Mouse (Mus musculus) kidney, postnatal 0 days (tissue): ENCODE measurements around the gene Neu2. TPM values are rescaled to one million over a fixed set of nuclear protein-coding genes. Genes with fewer than 3 reads are reported as not detected.

Experiments
- ATAC-seq: fragments of 200-750 bp; cut with Nextera tagmentation; replicated peaks from 2 replicates; pipeline ENCODE4 v1.8.0; 2017; ENCODE audit warnings: low read depth, moderate number of reproducible peaks, moderate TSS enrichment, moderate library complexity; ENCODE audit not compliant: low FRiP score
- DNase-seq: peaks from one replicate; pipeline ENCODE4 v3.0.0-alpha.2; 2016; ENCODE audit warnings: low spot score
- H3K27ac ChIP-seq: fragments of 300-500 bp; sonication (generic); 2 replicates; pipeline ENCODE4 v1.5.1; 2014; ENCODE audit warnings: mild to moderate bottlenecking
- H3K27me3 ChIP-seq: fragments of 300-500 bp; sonication (generic); 2 replicates; pipeline ENCODE4 v1.6.1; 2014; ENCODE audit warnings: low read length, mixed read lengths; ENCODE audit not compliant: insufficient read depth
- H3K36me3 ChIP-seq: fragments of 300-500 bp; sonication (generic); 2 replicates; pipeline ENCODE4 v1.6.1; 2014; ENCODE audit warnings: low read length, mixed read lengths; ENCODE audit not compliant: insufficient read depth
- H3K4me1 ChIP-seq: fragments of 300-500 bp; sonication (generic); replicated peaks from 2 replicates; pipeline ENCODE4 v1.6.1; 2014; ENCODE audit warnings: antibody characterized with exemption, low read length, mixed read lengths; ENCODE audit not compliant: insufficient read depth
- H3K4me2 ChIP-seq: fragments of 300-500 bp; sonication (generic); 2 replicates; pipeline ENCODE4 v1.6.1; 2014; ENCODE audit warnings: mild to moderate bottlenecking, low read length, moderate library complexity, mixed read lengths
- H3K4me3 ChIP-seq: fragments of 300-500 bp; sonication (generic); replicated peaks from 2 replicates; pipeline ENCODE4 v1.5.1; 2014; ENCODE audit warnings: low read depth, low read length
- H3K9ac ChIP-seq: fragments of 300-500 bp; sonication (generic); 2 replicates; pipeline ENCODE4 v1.6.1; 2014; ENCODE audit warnings: low read depth, low read length
- H3K9me3 ChIP-seq: fragments of 300-500 bp; sonication (generic); replicated peaks from 2 replicates; pipeline ENCODE4 v1.6.1; 2016; ENCODE audit warnings: low read length, inconsistent platforms, mixed read lengths
- CTCF ChIP-seq: IDR thresholded peaks from 2 replicates; pipeline ENCODE4 v1.5.1; 2016; ENCODE audit warnings: antibody characterized with exemption, low read depth, mild to moderate bottlenecking, moderate library complexity
- WGBS: fragments of 180-500 bp; shearing (Covaris S2); extraction: QIAGEN DNeasy Blood & Tissue Kit; methylation state at CpG from one replicate; pipeline ENCODE4 v1.1.7; 2014; 5-methylcytosine and 5-hydroxymethylcytosine counted together
- polyA plus RNA-seq: library from polyadenylated mRNA; unstranded; fragments of >200 nt; fragmentation: Nextera tagmentation; extraction: Ambion mirVana; gene quantifications from 2 replicates; pipeline ENCODE4 v1.2.1, GENCODE M21; 2015

The Neu2 gene
- polyA plus RNA-seq, 1 experiment from 2014 or later, result 3.0 TPM

DNA sequence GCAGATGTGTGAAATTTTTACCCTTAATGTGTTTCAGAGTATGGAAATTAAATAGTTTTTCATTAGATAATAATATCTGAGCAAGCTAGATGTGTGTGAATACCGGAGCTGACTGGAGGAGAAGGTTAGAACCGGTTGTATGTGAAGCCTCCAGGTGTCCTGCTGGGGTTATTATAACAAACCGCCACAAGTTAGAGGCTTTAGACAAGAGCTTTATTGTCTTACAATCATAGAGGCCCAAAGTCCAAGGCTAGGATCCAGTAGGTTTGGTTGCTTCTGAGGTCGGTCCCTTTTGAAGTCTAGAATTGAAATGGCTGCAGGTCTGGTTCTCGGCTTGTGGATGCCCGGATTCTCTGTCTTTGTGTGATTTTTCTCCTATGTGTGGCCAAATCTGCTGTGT lies 69.3 kb downstream of the Neu2 start:
- Histone ChIP-seq H3K4me2 (no peak overlapping the region), H3K27ac (no peak overlapping the region), H3K27me3 (no peaks in the 10 kb centered on the region), H3K36me3 (no peaks in the 10 kb centered on the region), H3K9ac (no peak overlapping the region), H3K4me3 (no peak overlapping the region), H3K9me3 (no peaks in the 10 kb centered on the region), H3K4me1 (0 out of 2 replicates have a peak, but pooled peaks cover 3% of the 10 kb centered on the region)
- DNase-seq (no peak), ATAC-seq (no peak)
- whole genome bisulfite sequencing, result 93% methylated on average over 6 of the region's 6 CpGs
- no peak for TF ChIP-seq CTCF

DNA sequence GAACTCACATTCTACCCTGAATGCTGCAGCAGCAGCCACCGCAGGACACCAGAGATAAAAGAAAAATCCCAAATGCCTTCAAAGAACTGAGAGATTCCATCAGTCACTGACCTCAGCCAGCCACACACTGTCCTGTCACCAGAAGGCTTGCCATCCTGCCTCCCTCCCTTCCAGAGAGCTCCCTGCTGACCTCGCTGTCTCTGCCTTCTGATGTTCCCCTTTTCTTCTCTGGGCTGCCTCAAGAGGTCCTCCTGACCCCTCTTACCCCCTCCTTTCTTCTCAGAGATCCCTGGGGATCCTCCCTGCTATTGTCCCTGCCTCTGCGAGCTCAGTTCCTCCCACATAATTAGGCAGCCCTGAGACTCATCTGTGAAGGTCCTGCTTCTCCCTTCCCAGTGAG lies 71.1 kb downstream of the Neu2 start:
- H3K4me1 ChIP-seq, result no peaks in the 10 kb centered on the region
- ATAC-seq (no peak), DNase-seq (no peak)
- H3K27me3 ChIP-seq, result no peaks in the 10 kb centered on the region
- TF ChIP-seq CTCF, result no peak
- no peak overlapping the region for H3K4me2 ChIP-seq
- no peaks in the 10 kb centered on the region for H3K36me3 ChIP-seq
- 18% methylated on average over 3 of the region's 3 CpGs for WGBS
- H3K27ac ChIP-seq, result no peak overlapping the region
- no peak overlapping the region for H3K9ac ChIP-seq
- no peaks in the 10 kb centered on the region for H3K9me3 ChIP-seq
- H3K4me3 ChIP-seq, result no peak overlapping the region

DNA sequence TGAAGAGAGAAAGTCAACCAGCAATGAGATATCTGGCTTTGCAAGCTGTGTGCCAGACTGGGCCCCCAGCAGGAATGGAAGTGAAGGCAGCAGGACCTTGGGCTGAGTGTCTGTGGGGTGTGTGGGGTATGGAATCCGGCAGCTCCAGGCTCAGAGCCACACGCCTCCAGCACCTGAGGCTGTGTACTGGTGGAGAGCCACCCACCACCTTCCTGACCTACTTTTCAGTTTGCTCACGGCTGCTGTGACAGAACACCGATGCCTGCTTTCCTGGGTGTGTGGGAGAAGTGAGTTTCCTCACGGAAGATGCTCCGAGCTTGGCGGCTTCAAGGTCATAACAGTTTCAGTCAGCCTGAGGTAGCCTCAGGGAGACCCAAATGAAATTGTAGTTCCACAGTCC lies 79.5 kb downstream of the Neu2 start:
- no peaks in the 10 kb centered on the region for H3K36me3 ChIP-seq
- H3K9ac ChIP-seq, result no peak overlapping the region
- H3K4me3 ChIP-seq, result no peak overlapping the region
- no peak for DNase-seq
- no peak for TF ChIP-seq CTCF
- WGBS, result 88% methylated on average over 7 of the region's 7 CpGs
- H3K4me2 ChIP-seq, result no peak overlapping the region
- H3K4me1 ChIP-seq, result no peaks in the 10 kb centered on the region
- H3K9me3 ChIP-seq, result no peaks in the 10 kb centered on the region
- no peaks in the 10 kb centered on the region for H3K27me3 ChIP-seq
- ATAC-seq, result no peak
- H3K27ac ChIP-seq, result no peak overlapping the region

DNA sequence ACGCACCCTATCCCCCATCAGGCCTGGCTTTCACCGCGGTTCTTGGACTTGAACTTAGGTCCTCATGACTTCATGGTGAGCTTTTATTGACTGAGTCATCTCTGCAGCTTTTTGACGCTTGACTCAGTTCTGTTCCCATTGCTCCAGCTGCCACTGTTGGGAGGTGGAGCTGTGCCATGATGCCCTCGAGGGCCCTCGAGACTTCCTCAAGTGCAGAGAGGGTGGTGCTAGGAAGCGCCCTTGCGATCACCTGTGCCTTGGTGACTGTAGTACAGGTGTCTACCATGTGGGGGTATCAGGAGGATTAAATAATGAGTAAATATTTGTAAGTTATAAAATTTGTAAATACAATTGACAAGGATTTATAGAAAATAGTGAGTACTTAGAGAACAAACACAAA lies 80.3 kb downstream of the Neu2 start:
- Histone ChIP-seq H3K27me3 (no peaks in the 10 kb centered on the region), H3K9ac (no peak overlapping the region), H3K9me3 (no peaks in the 10 kb centered on the region), H3K4me1 (no peaks in the 10 kb centered on the region), H3K36me3 (no peaks in the 10 kb centered on the region), H3K4me3 (no peak overlapping the region), H3K4me2 (no peak overlapping the region), H3K27ac (no peak overlapping the region)
- DNase-seq, result no peak
- 89% methylated on average over 8 of the region's 8 CpGs for WGBS
- no peak for ATAC-seq
- TF ChIP-seq CTCF, result no peak

DNA sequence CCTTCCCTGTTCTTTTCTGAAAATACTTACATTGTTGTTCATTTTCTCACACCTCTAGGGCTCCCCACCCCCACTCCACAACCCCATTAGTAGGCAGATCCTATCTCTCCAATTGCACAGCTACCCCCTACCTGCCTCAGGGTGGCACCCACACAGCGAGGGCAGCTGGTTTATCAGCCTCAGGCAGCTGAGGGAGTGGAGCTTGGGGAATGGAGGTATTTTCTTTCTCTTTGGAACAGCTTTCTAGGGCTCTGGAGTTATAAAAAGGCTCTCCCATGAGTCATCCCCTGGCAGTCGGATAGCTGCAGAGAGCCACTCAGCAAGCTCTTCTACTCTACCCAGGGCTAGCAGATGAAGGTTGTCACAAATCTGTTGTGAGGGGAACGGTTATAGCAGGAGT lies 84.6 kb downstream of the Neu2 start:
- Histone ChIP-seq H3K9me3 (no peaks in the 10 kb centered on the region), H3K4me1 (no peaks in the 10 kb centered on the region), H3K27ac (no peak overlapping the region), H3K4me3 (no peak overlapping the region), H3K9ac (no peak overlapping the region), H3K4me2 (no peak overlapping the region), H3K27me3 (no peaks in the 10 kb centered on the region), H3K36me3 (no peaks in the 10 kb centered on the region)
- WGBS, result 73% methylated on average over 3 of the region's 3 CpGs
- no peak for TF ChIP-seq CTCF
- no peak for ATAC-seq
- DNase-seq, result no peak

DNA sequence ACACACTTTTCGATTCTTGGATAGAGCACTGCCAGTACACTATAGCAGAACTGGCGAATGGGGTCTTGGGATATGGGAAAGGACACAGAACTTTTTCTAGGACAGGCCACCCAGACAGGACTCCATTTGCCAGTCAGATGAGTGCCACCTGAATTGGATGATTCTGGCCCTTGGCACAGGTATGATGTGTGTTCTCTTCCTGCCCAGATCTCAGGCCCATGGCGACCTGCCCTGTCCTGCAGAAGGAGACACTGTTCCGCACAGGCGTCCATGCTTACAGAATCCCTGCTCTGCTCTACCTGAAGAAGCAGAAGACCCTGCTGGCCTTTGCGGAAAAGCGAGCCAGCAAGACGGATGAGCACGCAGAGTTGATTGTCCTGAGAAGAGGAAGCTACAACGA lies 85.0 kb downstream of the Neu2 start:
- no peak for ATAC-seq
- Histone ChIP-seq H3K36me3 (no peaks in the 10 kb centered on the region), H3K9me3 (no peaks in the 10 kb centered on the region), H3K27me3 (no peaks in the 10 kb centered on the region), H3K4me2 (no peak overlapping the region), H3K27ac (no peak overlapping the region), H3K4me3 (no peak overlapping the region), H3K4me1 (no peaks in the 10 kb centered on the region), H3K9ac (no peak overlapping the region)
- no peak for TF ChIP-seq CTCF
- DNase-seq, result no peak
- WGBS, result 91% methylated on average over 10 of the region's 10 CpGs

DNA sequence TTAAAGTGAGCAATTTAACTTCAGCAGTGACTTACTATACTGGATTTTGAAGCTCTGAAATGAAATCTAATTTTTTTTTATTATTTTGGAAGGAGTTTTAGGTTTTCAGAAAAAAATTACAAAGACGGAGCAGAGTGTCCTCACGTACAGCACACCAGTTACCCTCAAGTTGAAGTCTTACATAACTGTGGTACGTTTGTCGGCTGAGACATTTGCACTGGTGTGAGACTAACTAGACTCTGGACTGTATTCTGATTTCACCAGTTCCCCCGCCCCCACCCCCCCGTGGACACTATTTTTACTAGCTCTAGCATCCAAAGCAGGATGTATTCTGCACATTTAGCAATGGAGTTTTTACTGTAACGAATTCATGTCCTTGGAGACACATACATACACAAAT lies 90.8 kb downstream of the Neu2 start:
- Histone ChIP-seq H3K9ac (no peak overlapping the region), H3K36me3 (no peaks in the 10 kb centered on the region), H3K27ac (no peak overlapping the region), H3K4me2 (no peak overlapping the region), H3K9me3 (no peaks in the 10 kb centered on the region), H3K4me1 (no peaks in the 10 kb centered on the region), H3K4me3 (no peak overlapping the region), H3K27me3 (no peaks in the 10 kb centered on the region)
- TF ChIP-seq CTCF, result no peak
- 77% methylated on average over 7 of the region's 7 CpGs for WGBS
- no peak for ATAC-seq
- DNase-seq, result no peak
